Mouse (Mus musculus) heart, postnatal 25 days (tissue): ENCODE measurements at regions not wholly inside any gene's neighbourhood (a gene's known extent, or its start where the extent isn't known, plus 50 kb on each side); places are given as distances from the start of the nearest gene placed in this dataset.

ENCODE experiments used
- DNase-seq: peaks from one replicate; pipeline ENCODE4 v3.0.0; 2022; ENCODE audit warnings: low spot score
- intact Hi-C: fragments of 180-260 bp; cut with DNase I; formaldehyde crosslinking; loops from one replicate; pipeline ENCODE4 v1.15.1; 2025

DNA sequence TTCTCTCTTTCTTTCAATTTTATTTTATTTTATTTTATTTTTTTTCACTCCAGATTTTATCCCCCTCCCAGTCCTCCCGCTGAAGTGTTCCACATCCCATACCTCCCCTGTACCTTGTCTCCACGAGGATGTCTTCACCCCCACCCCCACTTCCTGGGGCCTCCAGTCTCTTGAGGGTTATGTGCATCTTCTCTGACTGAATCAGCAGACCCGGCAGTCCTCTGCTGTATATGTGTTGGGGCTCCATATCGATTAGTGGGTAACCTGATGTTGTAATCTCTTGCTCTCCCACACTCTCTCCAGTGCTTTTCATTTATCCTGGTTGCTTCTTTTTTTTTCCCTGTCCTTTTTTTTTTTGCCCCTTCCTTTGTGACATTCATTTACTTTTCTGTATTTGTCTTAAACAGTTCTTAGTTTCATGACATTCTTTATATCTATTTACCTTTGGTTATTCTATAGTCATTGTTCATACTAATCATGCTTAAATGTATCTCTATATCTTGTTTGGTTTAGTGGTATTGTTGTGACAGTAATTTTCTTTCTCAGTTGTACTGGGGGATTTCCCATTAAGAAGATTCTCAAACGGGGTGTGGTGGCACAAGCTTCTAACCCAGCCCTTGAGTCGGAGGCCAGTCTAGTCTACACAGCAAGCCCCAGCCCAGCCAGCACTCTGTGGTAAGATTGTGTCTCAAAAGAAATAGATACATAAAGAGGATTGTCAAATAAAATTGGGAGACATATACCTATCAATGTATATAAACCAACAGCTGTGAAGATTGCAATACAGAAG lies 73.9 kb upstream of the Cnot2 start:
- intact Hi-C loops: no loop called here
- DNase-seq: no peak

DNA sequence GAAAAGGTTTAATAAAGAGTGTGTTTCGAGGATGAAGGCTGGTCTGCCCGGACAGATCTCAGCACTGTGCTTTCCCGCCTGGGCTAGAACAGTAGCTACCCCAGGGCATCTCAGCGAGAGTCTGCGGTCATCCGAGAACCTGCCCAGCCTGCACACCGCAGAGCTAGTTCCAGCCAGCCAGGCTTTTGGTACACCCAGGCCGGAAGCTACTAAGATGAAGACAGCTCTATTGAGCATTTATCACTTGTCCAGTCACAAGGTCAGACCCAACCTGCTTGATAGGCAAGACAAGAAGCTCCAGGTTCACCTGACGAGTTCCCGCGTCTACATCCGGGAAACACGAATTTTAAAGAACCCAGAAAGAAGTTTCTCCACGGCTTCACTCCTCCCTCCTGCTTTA lies 72.8 kb upstream of the Cnot2 start:
- no peak for DNase-seq
- intact Hi-C loops: no loop called here

DNA sequence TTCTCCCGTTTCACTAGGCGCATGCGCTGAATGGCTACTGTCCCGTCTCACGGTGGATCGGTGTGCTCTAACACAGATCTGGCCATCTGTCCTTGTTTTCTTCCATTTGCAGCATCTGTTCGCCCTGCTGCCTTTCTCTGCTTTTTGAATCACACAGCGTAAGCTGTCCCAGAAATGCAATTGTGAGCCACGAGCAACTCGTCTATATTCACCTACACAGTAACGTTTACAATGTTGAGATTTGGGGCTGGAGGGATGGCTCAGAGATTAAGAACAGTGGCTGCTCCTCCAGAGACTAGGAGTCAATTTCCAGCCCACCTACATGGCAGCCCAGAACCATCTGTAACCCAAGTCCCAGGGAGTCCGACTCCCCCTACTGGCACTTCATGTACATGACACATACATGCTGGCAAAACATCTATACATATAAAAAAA lies 72.2 kb upstream of the Cnot2 start:
- no peak for DNase-seq
- intact Hi-C loops: no loop called here

DNA sequence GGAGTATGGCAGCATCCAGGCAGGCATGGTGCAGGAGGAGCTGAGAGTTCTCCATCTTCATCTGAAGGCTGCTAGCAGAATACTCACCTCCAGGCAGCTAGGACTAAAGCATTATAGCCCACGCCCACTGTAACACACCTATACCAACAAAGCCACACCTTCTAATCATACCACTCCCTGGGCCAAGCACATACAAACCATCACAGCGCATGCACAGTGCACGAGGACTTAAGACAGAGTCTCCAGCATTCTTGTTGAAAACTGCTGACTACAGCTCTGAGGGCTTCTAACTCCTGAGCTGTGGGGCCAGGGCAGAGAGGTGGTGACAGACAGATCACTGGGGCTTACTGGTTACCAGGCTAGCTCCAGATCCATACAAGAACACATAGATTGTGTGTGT lies 68.0 kb upstream of the Cnot2 start:
- intact Hi-C loops: no loop called here

DNA sequence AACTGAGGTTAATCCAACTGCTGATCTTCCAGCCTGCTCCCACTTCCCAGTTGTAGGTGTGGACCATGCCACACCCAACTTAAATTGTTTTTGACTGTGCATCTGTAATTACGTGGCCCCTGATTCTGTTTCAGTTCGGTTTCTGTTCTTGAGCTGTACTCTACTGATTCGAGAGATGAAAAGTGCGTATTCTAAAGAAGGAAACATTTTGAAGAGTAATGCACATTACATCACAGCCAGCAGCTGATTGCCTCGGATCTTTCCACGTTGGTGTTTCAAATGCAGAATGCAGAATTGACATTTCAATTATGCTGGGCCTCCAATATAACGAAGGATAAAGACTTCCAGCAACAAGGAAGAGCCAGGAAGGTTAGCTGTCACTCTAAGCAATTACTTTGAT lies 64.7 kb upstream of the Cnot2 start:
- intact Hi-C loops: no loop called here

More for the DNA sequence above, 68.0 kb upstream of the Cnot2 start:
- DNase-seq: no peak

DNA sequence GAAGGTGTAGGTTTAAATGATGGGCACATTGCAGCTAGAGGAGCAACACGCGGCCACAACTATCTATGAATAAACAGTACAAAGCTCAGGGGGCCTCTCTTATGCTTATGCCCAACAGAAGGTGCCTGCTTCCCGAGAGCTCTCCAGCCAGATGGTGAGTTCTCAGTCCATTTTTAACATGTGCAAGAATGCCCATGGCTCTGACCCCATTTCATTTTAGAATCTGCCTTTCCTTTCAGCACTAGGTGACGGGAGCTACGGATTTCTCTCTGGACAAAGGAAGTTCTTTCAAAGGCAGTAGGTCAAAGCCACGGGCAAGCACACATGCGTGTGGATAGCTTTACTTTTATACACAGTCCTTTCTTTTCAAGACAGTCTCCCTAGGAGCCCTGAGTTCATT lies 64.3 kb upstream of the Cnot2 start:
- no peak for DNase-seq
- intact Hi-C loops: no loop called here

More for the DNA sequence above, 64.7 kb upstream of the Cnot2 start:
- DNase-seq: no peak

DNA sequence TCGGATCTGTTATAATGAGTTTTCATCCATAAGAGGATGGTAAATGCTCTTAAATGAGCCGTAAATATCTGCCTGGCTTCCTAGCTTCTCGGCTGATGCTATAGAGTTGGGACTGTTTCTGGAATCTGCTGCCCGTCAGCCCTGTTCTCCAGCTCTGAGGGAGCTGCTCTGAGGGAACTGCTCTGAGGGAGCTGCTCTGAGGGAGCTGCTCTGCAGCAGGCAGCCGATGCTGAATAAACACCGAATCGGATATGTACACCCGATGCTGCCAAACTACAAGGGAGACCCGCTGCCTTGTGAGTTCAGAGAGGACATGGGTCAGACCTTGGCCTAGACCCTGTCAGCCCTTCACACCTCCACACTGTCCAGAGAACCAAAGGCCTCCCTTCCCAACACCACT lies 63.8 kb upstream of the Cnot2 start:
- no peak for DNase-seq
- intact Hi-C loops: no loop called here
